ENCODE assay signal across 7 mouse cellular contexts in the genomic region with DNA sequence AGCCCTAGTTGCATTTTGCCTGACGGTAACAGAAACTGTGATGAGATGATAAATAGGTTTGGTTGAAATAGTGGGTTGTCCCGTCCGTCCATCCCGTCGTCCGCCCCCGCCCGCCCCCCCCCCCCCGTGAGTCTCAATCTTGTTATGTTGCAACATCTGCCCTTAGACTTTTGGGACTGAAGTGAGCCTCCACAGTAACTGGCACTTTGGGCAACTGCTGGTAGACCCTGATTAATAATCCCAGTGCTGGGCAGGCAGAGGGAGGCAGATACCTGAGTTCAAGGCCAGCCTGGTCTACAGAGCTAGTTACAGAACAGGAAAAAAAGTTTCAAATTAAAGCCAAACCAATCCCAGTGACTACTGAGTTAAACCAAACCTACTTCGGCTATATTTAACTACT. TPM values are rescaled to one million over a fixed set of nuclear protein-coding genes. Genes with fewer than 3 reads are reported as not detected.
DNase-seq lines count a peak whose midpoint lies in the region; ATAC-seq lines count a peak whose summit lies in the region.

No protein-coding gene starts in this region.

- peak; percentile 7 for DNase-seq in liver
- no peak for DNase-seq in frontal cortex, postnatal 14 days (ENCODE audit: low spot score in 2 of 2)
- no peak for DNase-seq in right cerebral cortex, postnatal 14 days

- no peaks in the 10 kb centered on the region for H3K9me3 ChIP-seq in megakaryocyte, embryonic 14.5 days
- H3K9me3 ChIP-seq in forebrain, embryonic 12.5 days: no peaks in the 10 kb centered on the region
- H3K9me3 ChIP-seq in stomach, embryonic 16.5 days (replicated peaks; ENCODE audit: control insufficient read depth, low read length): no peaks in the 10 kb centered on the region

- peaks cover 23% of the 10 kb centered on the region for H3K4me1 ChIP-seq in megakaryocyte, embryonic 14.5 days
- peaks cover 19% of the 10 kb centered on the region for H3K4me1 ChIP-seq in forebrain, embryonic 12.5 days
- H3K4me1 ChIP-seq in stomach, embryonic 16.5 days (ENCODE audit: control insufficient read depth, insufficient read depth, low read length): peaks cover 9% of the 10 kb centered on the region; the same call in 1 of the 2 replicates

- peak overlapping the region; percentile 99 for H3K4me3 ChIP-seq in megakaryocyte, embryonic 14.5 days (replicated peaks)
- peak overlapping the region; percentile 90 for H3K4me3 ChIP-seq in forebrain, embryonic 12.5 days (replicated peaks)
- H3K4me3 ChIP-seq in stomach, embryonic 16.5 days (replicated peaks; ENCODE audit: low read length): peak overlapping the region; percentile 75

- peak overlapping the region; percentile 86 for H3K4me2 ChIP-seq in forebrain, embryonic 12.5 days
- H3K4me2 ChIP-seq in stomach, embryonic 16.5 days (ENCODE audit: low read depth, low read length): peak overlapping the region; percentile 80

- H3K36me3 ChIP-seq in megakaryocyte, embryonic 14.5 days (replicated peaks; ENCODE audit: low read length): peaks cover 10% of the 10 kb centered on the region
- H3K36me3 ChIP-seq in forebrain, embryonic 12.5 days (replicated peaks): peaks cover 10% of the 10 kb centered on the region
- H3K36me3 ChIP-seq in stomach, embryonic 16.5 days (ENCODE audit: control insufficient read depth, insufficient read depth, low read length): peaks cover 6% of the 10 kb centered on the region; the same call in 1 of the 2 replicates

- no peak for ATAC-seq in megakaryocyte, adult 5-6 weeks (ENCODE audit: poor library complexity, severe bottlenecking)
- ATAC-seq in forebrain, embryonic 12.5 days (ENCODE audit: low FRiP score): no peak
- ATAC-seq in stomach, embryonic 16.5 days (ENCODE audit: insufficient read depth, low FRiP score): no peak

- H3K27ac ChIP-seq in forebrain, embryonic 12.5 days: no peak overlapping the region
- H3K27ac ChIP-seq in stomach, embryonic 16.5 days (ENCODE audit: low read length): no peak overlapping the region

- WGBS in forebrain, embryonic 12.5 days: 18% methylated on average over 10 of the region's 10 CpGs
- 12% methylated on average over 10 of the region's 10 CpGs for WGBS in stomach, embryonic 16.5 days

- peak overlapping the region; percentile 79 for H3K9ac ChIP-seq in forebrain, embryonic 12.5 days
- peak overlapping the region; percentile 52 for H3K9ac ChIP-seq in stomach, embryonic 16.5 days (ENCODE audit: low read length)

- no peaks in the 10 kb centered on the region for H3K27me3 ChIP-seq in megakaryocyte, embryonic 14.5 days (replicated peaks)
- no peaks in the 10 kb centered on the region for H3K27me3 ChIP-seq in forebrain, embryonic 12.5 days
- H3K27me3 ChIP-seq in stomach, embryonic 16.5 days (ENCODE audit: control insufficient read depth, insufficient read depth, low read length): no peaks in the 10 kb centered on the region

RNA-seq across cellular contexts. Expression of a gene that starts 1.1 kb away (rescaled TPM):
- polyA plus RNA-seq in megakaryocyte, embryonic 14.5 days (2012; ENCODE audit: insufficient read depth, low replicate concordance): 17.0 and 19.0 TPM in 2 replicates
- 12.5 and 13.3 TPM in 2 replicates for total RNA-seq in megakaryocyte, adult 5-6 weeks (2015)
- total RNA-seq in megakaryocyte, adult 5-6 weeks (2017): 8.7 and 12.6 TPM in 2 replicates
- 17.3 and 18.4 TPM in 2 replicates for polyA plus RNA-seq in forebrain, embryonic 12.5 days (2016; fragmentation: Nextera tagmentation; extraction: Ambion mirVana)
- polyA plus RNA-seq in stomach, embryonic 16.5 days (2015; fragmentation: Nextera tagmentation; extraction: Ambion mirVana): 9.8 and 10.2 TPM in 2 replicates

RNA-seq across cellular contexts. Expression of a gene that starts 30.9 kb away (rescaled TPM):
- polyA plus RNA-seq in megakaryocyte, embryonic 14.5 days (2012; ENCODE audit: insufficient read depth, low replicate concordance): 6.9 and 17.5 TPM in 2 replicates
- 493 and 571 TPM in 2 replicates for total RNA-seq in megakaryocyte, adult 5-6 weeks (2015)
- total RNA-seq in megakaryocyte, adult 5-6 weeks (2017): 410 and 491 TPM in 2 replicates
- polyA plus RNA-seq in forebrain, embryonic 12.5 days (2016; fragmentation: Nextera tagmentation; extraction: Ambion mirVana): 465 and 477 TPM in 2 replicates
- polyA plus RNA-seq in stomach, embryonic 16.5 days (2015; fragmentation: Nextera tagmentation; extraction: Ambion mirVana): 595 and 642 TPM in 2 replicates

RNA-seq across cellular contexts. Expression of a gene that starts 30.9 kb away (rescaled TPM):
- polyA plus RNA-seq in megakaryocyte, embryonic 14.5 days (2012; ENCODE audit: insufficient read depth, low replicate concordance): 1.9 TPM in 1 of 2 replicates, not detected in the other
- total RNA-seq in megakaryocyte, adult 5-6 weeks (2015): 26.3 and 27.6 TPM in 2 replicates
- 24.2 and 35.6 TPM in 2 replicates for total RNA-seq in megakaryocyte, adult 5-6 weeks (2017)
- 44.2 and 44.9 TPM in 2 replicates for polyA plus RNA-seq in forebrain, embryonic 12.5 days (2016; fragmentation: Nextera tagmentation; extraction: Ambion mirVana)
- 25.6 and 27.9 TPM in 2 replicates for polyA plus RNA-seq in stomach, embryonic 16.5 days (2015; fragmentation: Nextera tagmentation; extraction: Ambion mirVana)

Comparison
In these comparisons a context has a peak if more than half of its experiments do, and no peak if none do; other contexts are left out.
1. RNA of a gene that starts 30.9 kb away (polyA plus RNA-seq): 595 to 642 TPM in stomach, embryonic 16.5 days and 465 to 477 TPM in forebrain, embryonic 12.5 days; 6.9 to 17.5 TPM in megakaryocyte, embryonic 14.5 days; every median in the first group is over 10 times any median in the second.
2. Peak in every context shown above with its lines, with median percentiles within 50 percentile points of each other: H3K4me3 ChIP-seq.